Mouse (Mus musculus) layer of hippocampus, postnatal 36 days (tissue): ENCODE results near the gene Itpr1. TPM values are rescaled to one million over a fixed set of nuclear protein-coding genes. Genes with fewer than 3 reads are reported as not detected.

Experiments
- microRNA-seq, 2 experiments: library from miRNA; unstranded; fragments of <30 nt; microRNA quantifications; one replicate each; pipeline ENCODE4 v1.2.0; 2021
- total RNA-seq, 2 experiments: library from RNA; stranded (reverse); gene quantifications; 2 replicates each; pipeline ENCODE4 v1.2.3; 2021

Gene Itpr1
- total RNA-seq, 2 experiments from 2014 or later, result 290 to 296 TPM

Small RNA genes within 50 kb of the gene (microRNA-seq; reads per million reads assigned to microRNA genes)
- 0 reads per million in 2 experiments for gene Mir7661

Other genes starting within 250 kb of the Itpr1 start
- 1 to 10 TPM; 9.2 to 9.3 TPM for gene Setmar, start 148.1 kb upstream of the Itpr1 start, total RNA-seq
- 10 to 100 TPM; 18.5 to 18.9 TPM for gene Sumf1, start 27.5 kb upstream of the Itpr1 start, total RNA-seq